Mouse (Mus musculus): Measurements from ENCODE around the gene Depdc7. TPM values are rescaled to one million over a fixed set of nuclear protein-coding genes. Genes with fewer than 3 reads are reported as not detected.

Gene Depdc7
- total RNA-seq, 2 experiments from 2014 or later, result 2.4 to 3.3 TPM

GRCm38 (mm10) chr2:104717231-104717735 is 25.4 kb downstream of the Depdc7 start:
- DNase-seq (ENCODE audit: low spot score in 2 of 2), result no peak

GRCm38 (mm10) chr2:104716279-104716678 is 26.4 kb downstream of the Depdc7 start, which contains the start of gene Pin1rt1:
TSS of gene Pin1rt1 (minus strand) at chr2:104716379.
- DNase-seq (ENCODE audit: low spot score in 2 of 2), result no peak

GRCm38 (mm10) chr2:104714254-104714691 is 28.4 kb downstream of the Depdc7 start:
- no peak for DNase-seq (ENCODE audit: low spot score in 2 of 2)

GRCm38 (mm10) chr2:104712486-104712809 is 30.2 kb downstream of the Depdc7 start:
- no peak for DNase-seq (ENCODE audit: low spot score in 2 of 2)

GRCm38 (mm10) chr2:104711585-104712485 is 30.8 kb downstream of the Depdc7 start, which contains the start of gene Tcp11l1:
TSS of gene Tcp11l1 (minus strand) at chr2:104712169.
- DNase-seq (ENCODE audit: low spot score in 2 of 2), result peak; percentile 30 to 56

- DNase-seq (ENCODE audit: low spot score in 2 of 2), result no peak
These were observed 31.9 kb downstream of the Depdc7 start for GRCm38 (mm10) chr2:104710670-104711370.

- no peak for DNase-seq (ENCODE audit: low spot score in 2 of 2)
These were observed 32.8 kb downstream of the Depdc7 start for GRCm38 (mm10) chr2:104709786-104710337.

- DNase-seq (ENCODE audit: low spot score in 2 of 2), result no peak
These were observed 38.3 kb downstream of the Depdc7 start for GRCm38 (mm10) chr2:104704355-104704754.

- DNase-seq (ENCODE audit: low spot score in 2 of 2), result no peak
These were observed 39.5 kb downstream of the Depdc7 start for GRCm38 (mm10) chr2:104703158-104703557.

- DNase-seq (ENCODE audit: low spot score in 2 of 2), result no peak
These were observed 43.0 kb downstream of the Depdc7 start for GRCm38 (mm10) chr2:104699659-104700058.

GRCm38 (mm10) chr2:104692551-104692950 is 50.1 kb downstream of the Depdc7 start:
- DNase-seq (ENCODE audit: low spot score in 2 of 2), result no peak

- no peak for DNase-seq (ENCODE audit: low spot score in 2 of 2)
These were observed 52.0 kb downstream of the Depdc7 start for GRCm38 (mm10) chr2:104690720-104691119.

- no peak for DNase-seq (ENCODE audit: low spot score in 2 of 2)
These were observed 54.0 kb downstream of the Depdc7 start for GRCm38 (mm10) chr2:104688724-104689123.

- no peak for DNase-seq (ENCODE audit: low spot score in 2 of 2)
These were observed 54.4 kb downstream of the Depdc7 start for GRCm38 (mm10) chr2:104688321-104688720.

- no peak for DNase-seq (ENCODE audit: low spot score in 2 of 2)
These were observed 55.4 kb downstream of the Depdc7 start for GRCm38 (mm10) chr2:104687261-104687660.

GRCm38 (mm10) chr2:104685418-104685817 is 57.3 kb downstream of the Depdc7 start:
- DNase-seq (ENCODE audit: low spot score in 2 of 2), result peak; percentile 68 to 77

- DNase-seq (ENCODE audit: low spot score in 2 of 2), result no peak
These were observed 57.9 kb downstream of the Depdc7 start for GRCm38 (mm10) chr2:104684771-104685170.

- no peak for DNase-seq (ENCODE audit: low spot score in 2 of 2)
These were observed 65.4 kb downstream of the Depdc7 start for GRCm38 (mm10) chr2:104677326-104677725.

Data from gastrocnemius, postnatal 4 days (tissue).